Mouse (Mus musculus): ENCODE data around the gene Phf10. TPM values are rescaled to one million over a fixed set of nuclear protein-coding genes. Genes with fewer than 3 reads are reported as not detected.
"Not testable (repeated sequence)": the region's sequence is repeated elsewhere in the genome, so short reads cannot be mapped to it uniquely, and the experiment has no call there.

The Phf10 gene
- polyA plus RNA-seq, 1 experiment from 2014 or later, result 36.9 TPM

DNA sequence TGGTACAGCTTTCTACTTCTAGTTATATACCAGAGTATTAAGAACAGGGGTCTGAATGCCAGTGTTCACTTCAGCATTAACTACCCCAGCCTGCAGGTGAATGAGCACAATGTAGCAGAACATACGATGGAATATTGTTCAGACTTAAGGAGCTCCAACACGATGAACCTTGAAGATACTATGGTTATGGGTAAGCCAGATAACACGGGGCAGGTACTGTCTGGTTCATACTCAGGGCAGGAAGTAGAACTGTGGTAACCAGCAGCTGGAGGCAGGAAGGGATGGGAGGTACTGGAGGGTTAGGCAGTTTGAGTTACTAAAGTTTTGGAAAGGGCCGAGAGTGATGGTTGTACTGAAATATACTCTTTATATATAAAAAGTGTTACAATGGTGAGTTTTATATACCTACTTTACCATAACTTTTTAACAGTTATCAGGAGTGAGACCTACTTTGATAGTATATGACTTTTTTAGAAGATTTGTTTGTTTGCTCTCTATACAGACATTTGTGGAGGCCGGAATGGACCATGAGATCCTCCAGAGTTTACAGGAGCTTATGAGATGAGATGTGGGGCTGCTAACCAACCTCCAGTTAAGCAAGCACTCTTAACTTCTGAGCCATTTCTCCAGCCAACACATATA lies 2.3 kb downstream of the Phf10 start:
- 86% methylated on average over 5 of the region's 5 CpGs for WGBS
- Histone ChIP-seq H3K4me1 (ENCODE audit: control insufficient read depth in 2 of 2, insufficient read depth in 2 of 2, low read length in 2 of 2) (peaks cover 2 to 7% of the 10 kb centered on the region in 2 experiments; a peak in 3 of 4 replicates), H3K27ac (replicated peaks in 1 of 2; ENCODE audit: control insufficient read depth in 1 of 2, insufficient read depth in 1 of 2, low read depth in 2 of 2, low read length in 2 of 2) (no peak overlapping the region), H3K9me3 (ENCODE audit: control insufficient read depth, low read length) (no peaks in the 10 kb centered on the region), H3K4me3 (ENCODE audit: control insufficient read depth in 1 of 2, insufficient read depth in 1 of 2, low read depth in 1 of 2, low read length in 2 of 2) (no peak overlapping the region), H3K4me2 (ENCODE audit: low read length) (no peak overlapping the region), H3K9ac (ENCODE audit: low read length) (no peak overlapping the region), H3K27me3 (ENCODE audit: control insufficient read depth, insufficient read depth, low read length) (no peaks in the 10 kb centered on the region), H3K36me3 (ENCODE audit: control insufficient read depth, insufficient read depth, low read length) (peaks cover 37% of the 10 kb centered on the region)
- no peak for ATAC-seq (ENCODE audit: insufficient number of reproducible peaks, insufficient read depth, low FRiP score, low read depth)

DNA sequence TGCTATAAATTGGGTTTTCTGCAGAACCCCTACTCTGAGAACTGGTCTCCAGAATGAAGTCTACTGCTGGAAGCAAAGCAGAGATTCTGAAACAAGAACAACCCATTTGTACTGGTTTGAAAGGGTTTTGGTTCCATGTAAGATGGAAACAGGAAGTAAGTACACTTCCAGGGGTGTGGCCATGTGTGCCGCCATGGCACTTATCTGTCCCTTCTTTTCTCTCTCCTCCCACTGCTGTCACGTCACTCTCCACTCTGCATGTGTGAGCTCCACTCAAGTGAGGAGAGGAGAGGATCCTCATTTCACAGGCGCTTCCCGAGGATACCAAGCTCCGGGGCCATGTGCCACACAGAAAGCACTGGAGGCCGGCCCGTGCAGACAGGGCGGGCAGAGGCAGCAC lies 7.6 kb downstream of the Phf10 start:
- Histone ChIP-seq H3K27ac (replicated peaks in 1 of 2; ENCODE audit: control insufficient read depth in 1 of 2, insufficient read depth in 1 of 2, low read depth in 2 of 2, low read length in 2 of 2) (no peak overlapping the region), H3K4me1 (ENCODE audit: control insufficient read depth in 2 of 2, insufficient read depth in 2 of 2, low read length in 2 of 2) (no peaks in the 10 kb centered on the region), H3K9ac (ENCODE audit: low read length) (no peak overlapping the region), H3K27me3 (ENCODE audit: control insufficient read depth, insufficient read depth, low read length) (no peaks in the 10 kb centered on the region), H3K36me3 (ENCODE audit: control insufficient read depth, insufficient read depth, low read length) (peaks cover 82% of the 10 kb centered on the region), H3K9me3 (ENCODE audit: control insufficient read depth, low read length) (no peaks in the 10 kb centered on the region), H3K4me3 (ENCODE audit: control insufficient read depth in 1 of 2, insufficient read depth in 1 of 2, low read depth in 1 of 2, low read length in 2 of 2) (no peak overlapping the region), H3K4me2 (ENCODE audit: low read length) (no peak overlapping the region)
- WGBS, result 77% methylated on average over 8 of the region's 8 CpGs
- no peak for ATAC-seq (ENCODE audit: insufficient number of reproducible peaks, insufficient read depth, low FRiP score, low read depth)

DNA sequence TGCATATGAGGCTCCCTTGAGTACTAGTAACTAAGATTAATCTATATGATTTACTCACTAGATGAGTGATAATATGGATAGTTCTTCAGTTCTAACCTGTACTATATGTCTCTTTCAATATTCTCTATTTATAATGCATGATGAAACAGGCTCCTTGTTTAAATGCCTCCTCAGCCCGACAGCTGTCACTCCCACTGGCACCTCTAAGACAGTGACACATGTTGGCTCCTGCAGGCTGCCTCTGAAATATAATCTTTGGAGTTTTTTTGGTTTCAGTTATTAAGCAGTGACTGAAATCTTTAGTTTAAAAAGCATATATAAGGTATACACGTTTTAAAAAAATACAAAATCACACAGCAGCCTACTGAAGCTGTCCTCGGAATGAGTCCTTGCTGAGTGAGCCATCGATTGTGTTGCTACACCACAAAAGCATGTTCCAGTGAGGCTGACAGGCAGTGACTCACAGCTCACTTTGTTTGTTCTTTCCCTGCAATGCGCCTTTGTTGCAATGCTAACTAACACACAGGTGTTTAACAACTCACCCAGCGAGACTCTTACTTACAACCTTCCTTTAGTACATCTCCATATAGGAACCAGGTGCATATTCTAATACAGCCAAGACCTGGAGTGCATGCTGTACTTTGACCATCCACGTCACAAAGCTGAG lies 11.8 kb downstream of the Phf10 start:
- H3K4me3 ChIP-seq (ENCODE audit: control insufficient read depth in 1 of 2, insufficient read depth in 1 of 2, low read depth in 1 of 2, low read length in 2 of 2), result no peak overlapping the region
- no peak overlapping the region for H3K4me2 ChIP-seq (ENCODE audit: low read length)
- 85% methylated on average over 7 of the region's 7 CpGs for WGBS
- ATAC-seq (ENCODE audit: insufficient number of reproducible peaks, insufficient read depth, low FRiP score, low read depth), result no peak
- H3K36me3 ChIP-seq (ENCODE audit: control insufficient read depth, insufficient read depth, low read length), result peaks cover 93% of the 10 kb centered on the region
- H3K4me1 ChIP-seq (ENCODE audit: control insufficient read depth in 2 of 2, insufficient read depth in 2 of 2, low read length in 2 of 2), result peaks cover 0 to 7% of the 10 kb centered on the region in 2 experiments; a peak in 1 of 4 replicates
- H3K27me3 ChIP-seq (ENCODE audit: control insufficient read depth, insufficient read depth, low read length), result no peaks in the 10 kb centered on the region
- no peak overlapping the region for H3K27ac ChIP-seq (replicated peaks in 1 of 2; ENCODE audit: control insufficient read depth in 1 of 2, insufficient read depth in 1 of 2, low read depth in 2 of 2, low read length in 2 of 2)
- H3K9ac ChIP-seq (ENCODE audit: low read length), result no peak overlapping the region
- H3K9me3 ChIP-seq (ENCODE audit: control insufficient read depth, low read length), result no peaks in the 10 kb centered on the region

DNA sequence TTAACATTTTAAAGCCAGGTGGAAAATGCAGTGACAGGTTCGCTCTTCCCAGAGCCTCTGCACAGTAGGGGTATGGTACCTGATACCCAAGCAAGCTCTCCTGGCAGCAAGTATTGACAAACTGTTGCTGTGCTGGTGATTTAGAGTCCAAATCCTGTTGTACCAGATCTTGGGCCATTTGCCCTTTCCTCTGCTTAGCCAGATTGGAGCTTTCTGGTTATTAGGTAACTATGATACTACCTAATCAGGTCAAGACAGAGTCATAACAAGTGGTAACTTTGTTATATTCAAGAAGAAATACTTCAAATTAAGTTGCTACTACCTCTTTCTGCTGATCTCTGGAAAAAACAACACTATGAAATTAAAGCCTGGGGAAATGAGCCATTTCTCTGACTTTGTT lies 16.5 kb downstream of the Phf10 start:
- H3K4me2 ChIP-seq (ENCODE audit: low read length), result peak overlapping the region; percentile 95

DNA sequence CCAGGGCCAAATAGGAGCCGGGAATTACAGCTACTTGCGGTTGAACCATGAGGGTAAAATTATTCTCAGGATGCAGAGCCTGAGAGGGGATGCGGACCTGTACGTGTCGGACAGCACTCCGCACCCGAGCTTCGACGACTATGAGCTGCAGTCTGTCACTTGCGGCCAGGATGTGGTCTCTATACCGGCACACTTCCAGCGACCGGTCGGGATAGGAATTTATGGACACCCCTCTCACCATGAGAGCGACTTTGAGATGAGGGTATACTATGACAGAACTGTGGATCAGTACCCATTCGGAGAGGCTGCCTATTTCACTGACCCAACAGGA lies 17.4 kb downstream of the Phf10 start:
- H3K4me1 ChIP-seq (ENCODE audit: control insufficient read depth in 2 of 2, insufficient read depth in 2 of 2, low read length in 2 of 2), result peaks cover 4 to 14% of the 10 kb centered on the region in 2 experiments; a peak in 3 of 4 replicates
- peaks cover 38% of the 10 kb centered on the region for H3K36me3 ChIP-seq (ENCODE audit: control insufficient read depth, insufficient read depth, low read length)
- H3K9me3 ChIP-seq (ENCODE audit: control insufficient read depth, low read length), result no peaks in the 10 kb centered on the region
- H3K27ac ChIP-seq (replicated peaks in 1 of 2; ENCODE audit: control insufficient read depth in 1 of 2, insufficient read depth in 1 of 2, low read depth in 2 of 2, low read length in 2 of 2), result peak overlapping the region; percentile 14 to 75; a peak in 2 of 4 replicates
- peak; percentile 2; the same call in 1 of the 2 replicates for ATAC-seq (ENCODE audit: insufficient number of reproducible peaks, insufficient read depth, low FRiP score, low read depth)
- WGBS, result 13% methylated on average over 16 of the region's 16 CpGs
- H3K27me3 ChIP-seq (ENCODE audit: control insufficient read depth, insufficient read depth, low read length), result no peaks in the 10 kb centered on the region
- peak overlapping the region; percentile 66 for H3K4me3 ChIP-seq (ENCODE audit: control insufficient read depth in 1 of 2, insufficient read depth in 1 of 2, low read depth in 1 of 2, low read length in 2 of 2)
- peak overlapping the region; percentile 92 for H3K9ac ChIP-seq (ENCODE audit: low read length)
- H3K4me2 ChIP-seq (ENCODE audit: low read length), result peak overlapping the region; percentile 95

More for the DNA sequence above, 16.5 kb downstream of the Phf10 start:
- 89% methylated on average over 1 of the region's 1 CpGs for WGBS
- no peak overlapping the region for H3K4me3 ChIP-seq (ENCODE audit: control insufficient read depth in 1 of 2, insufficient read depth in 1 of 2, low read depth in 1 of 2, low read length in 2 of 2)
- no peak overlapping the region for H3K27ac ChIP-seq (replicated peaks in 1 of 2; ENCODE audit: control insufficient read depth in 1 of 2, insufficient read depth in 1 of 2, low read depth in 2 of 2, low read length in 2 of 2)
- H3K9ac ChIP-seq (ENCODE audit: low read length), result no peak overlapping the region
- H3K9me3 ChIP-seq (ENCODE audit: control insufficient read depth, low read length), result no peaks in the 10 kb centered on the region
- peaks cover 4 to 14% of the 10 kb centered on the region in 2 experiments; a peak in 3 of 4 replicates for H3K4me1 ChIP-seq (ENCODE audit: control insufficient read depth in 2 of 2, insufficient read depth in 2 of 2, low read length in 2 of 2)
- no peak for ATAC-seq (ENCODE audit: insufficient number of reproducible peaks, insufficient read depth, low FRiP score, low read depth)
- no peaks in the 10 kb centered on the region for H3K27me3 ChIP-seq (ENCODE audit: control insufficient read depth, insufficient read depth, low read length)
- peaks cover 45% of the 10 kb centered on the region for H3K36me3 ChIP-seq (ENCODE audit: control insufficient read depth, insufficient read depth, low read length)

DNA sequence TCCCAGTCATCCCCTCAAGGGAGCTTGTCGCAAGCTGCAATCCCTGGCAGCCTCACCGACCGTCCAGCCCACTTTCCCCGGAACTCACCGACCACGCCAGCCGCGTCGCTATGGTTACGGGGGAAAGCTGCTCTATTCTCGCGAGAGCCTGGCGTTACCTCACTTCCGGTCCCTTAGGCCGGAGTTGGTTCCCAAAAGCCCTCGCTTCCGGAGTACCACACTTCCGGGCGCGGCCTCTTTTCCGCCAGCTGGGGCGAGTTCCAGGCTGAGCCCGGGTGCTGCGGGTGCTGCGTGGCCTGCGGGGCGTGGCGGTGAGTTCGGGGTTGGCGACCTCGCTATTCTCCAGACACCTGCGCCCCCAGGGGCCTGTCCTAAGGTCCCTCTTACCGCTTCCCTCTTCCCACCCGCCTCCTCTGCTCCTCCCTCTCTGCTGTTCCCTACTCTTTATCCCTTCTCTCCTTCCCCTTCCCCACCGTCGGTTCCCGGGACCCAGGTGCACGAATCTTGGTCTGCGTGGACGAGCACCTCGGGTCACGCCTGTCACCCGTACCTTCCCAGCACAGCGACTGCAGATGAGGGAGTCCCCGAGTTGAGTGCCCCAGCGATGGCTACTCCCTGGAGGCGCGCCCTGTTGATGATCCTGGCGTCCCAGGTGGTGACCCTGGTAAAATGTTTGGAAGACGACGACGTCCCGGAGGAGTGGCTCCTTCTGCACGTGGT lies 17.9 kb downstream of the Phf10 start, which contains the start of the genes Wdr27 and 1600012H06Rik:
TSS of gene Wdr27 (minus strand) at position 150 of the 720 bp plus-strand sequence.
TSS of gene 1600012H06Rik (plus strand) at position 176 of the 720 bp plus-strand sequence.
- Histone ChIP-seq H3K4me2 (ENCODE audit: low read length) (peak within 1 kb of the TSS; percentile 95), H3K4me1 (ENCODE audit: control insufficient read depth in 2 of 2, insufficient read depth in 2 of 2, low read length in 2 of 2) (peaks cover 4 to 14% of the 10 kb centered on the region in 2 experiments; a peak in 3 of 4 replicates), H3K4me3 (ENCODE audit: control insufficient read depth in 1 of 2, insufficient read depth in 1 of 2, low read depth in 1 of 2, low read length in 2 of 2) (peak within 1 kb of the TSS; percentile 66), H3K27me3 (ENCODE audit: control insufficient read depth, insufficient read depth, low read length) (no peaks in the 10 kb centered on the region), H3K9ac (ENCODE audit: low read length) (peak within 1 kb of the TSS; percentile 92), H3K36me3 (ENCODE audit: control insufficient read depth, insufficient read depth, low read length) (peaks cover 33% of the 10 kb centered on the region), H3K9me3 (ENCODE audit: control insufficient read depth, low read length) (no peaks in the 10 kb centered on the region), H3K27ac (replicated peaks in 1 of 2; ENCODE audit: control insufficient read depth in 1 of 2, insufficient read depth in 1 of 2, low read depth in 2 of 2, low read length in 2 of 2) (peak within 1 kb of the TSS; percentile 71 to 75)
- WGBS, result under 1% methylated on average over 54 of the region's 54 CpGs
- peak; percentile 95 for ATAC-seq (ENCODE audit: insufficient number of reproducible peaks, insufficient read depth, low FRiP score, low read depth)

DNA sequence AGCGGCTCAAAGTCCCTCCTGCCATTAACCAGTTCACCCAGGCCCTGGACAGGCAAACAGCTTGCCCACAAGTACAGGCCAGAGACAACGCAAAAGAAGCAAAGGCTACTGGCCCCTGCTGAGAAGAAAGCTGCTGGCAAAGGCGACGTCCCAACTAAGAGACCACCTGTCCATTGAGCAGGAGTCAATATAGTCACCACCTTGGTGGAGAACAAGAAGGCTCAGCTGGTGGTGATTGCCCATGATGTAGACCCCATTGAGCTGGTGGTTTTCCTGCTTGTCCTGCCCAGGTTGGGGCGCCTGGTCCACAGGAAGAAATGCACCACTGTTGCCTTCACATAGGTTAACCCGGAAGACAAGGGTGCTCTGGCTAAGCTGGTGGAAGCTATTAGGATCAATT lies 18.9 kb downstream of the Phf10 start:
- H3K9me3 ChIP-seq (ENCODE audit: control insufficient read depth, low read length); ATAC-seq (ENCODE audit: insufficient number of reproducible peaks, insufficient read depth, low FRiP score, low read depth); H3K27me3 ChIP-seq (ENCODE audit: control insufficient read depth, insufficient read depth, low read length); H3K27ac ChIP-seq (replicated peaks in 1 of 2; ENCODE audit: control insufficient read depth in 1 of 2, insufficient read depth in 1 of 2, low read depth in 2 of 2, low read length in 2 of 2): not testable (repeated sequence)
- Histone ChIP-seq H3K4me2 (ENCODE audit: low read length) (peak overlapping the region; percentile 95), H3K9ac (ENCODE audit: low read length) (peak overlapping the region; percentile 92), H3K4me3 (ENCODE audit: control insufficient read depth in 1 of 2, insufficient read depth in 1 of 2, low read depth in 1 of 2, low read length in 2 of 2) (peak overlapping the region; percentile 17 to 66; a peak in 3 of 4 replicates), H3K36me3 (ENCODE audit: control insufficient read depth, insufficient read depth, low read length) (peaks cover 26% of the 10 kb centered on the region), H3K4me1 (ENCODE audit: control insufficient read depth in 2 of 2, insufficient read depth in 2 of 2, low read length in 2 of 2) (peaks cover 4 to 14% of the 10 kb centered on the region in 2 experiments; a peak in 3 of 4 replicates)
- WGBS, result 62% methylated on average over 6 of the region's 6 CpGs
